Comparison of ENCODE assay signal across 19 mouse cellular contexts in genomic region chr4:48660619-48661575, GRCm38 (mm10). TPM values are rescaled to one million over a fixed set of nuclear protein-coding genes. Genes with fewer than 3 reads are reported as not detected.
A peak's percentile ranks its signal among the peaks of the same experiment; 100 is the strongest.
DNase-seq lines count a peak whose midpoint lies in the region; ATAC-seq and TF ChIP-seq lines count a peak whose summit lies in the region.
"Had no signal": no experiment of that assay in that cellular context is flagged by ENCODE, and none has a peak within 500 bp of the region (broad histone marks: within the 10 kb centered on the region; RNA-seq: fewer than 3 reads in every experiment).

No protein-coding gene starts in this region.

- H3K4me3 ChIP-seq in forebrain, embryonic 12.5 days (replicated peaks) = no peak overlapping the region
- no peak overlapping the region for H3K4me3 ChIP-seq in forebrain, embryonic 13.5 days
- no peak overlapping the region for H3K4me3 ChIP-seq in hindbrain, embryonic 16.5 days (ENCODE audit: low read length)
- H3K4me3 ChIP-seq in hindbrain, embryonic 13.5 days = no peak overlapping the region
- no peak overlapping the region for H3K4me3 ChIP-seq in cortical plate, adult 2 months (ENCODE audit: insufficient read depth, low read length)
- H3K4me3 ChIP-seq: heart, embryonic 13.5 days; hindbrain, embryonic 15.5 days; liver, embryonic 13.5 days had no signal

- 0 out of 2 replicates have a peak, but pooled peaks have one; percentile 30 for ATAC-seq in forebrain, embryonic 12.5 days (ENCODE audit: low FRiP score)
- ATAC-seq in forebrain, embryonic 13.5 days = no peak
- ATAC-seq in hindbrain, embryonic 16.5 days = peak; percentile 60; the same call in 1 of the 2 replicates
- no peak for ATAC-seq in hindbrain, embryonic 13.5 days (ENCODE audit: low FRiP score)
- ATAC-seq in activated CD4-positive, CD25-positive, alpha-beta regulatory T cell, adult 4 months = no peak

- DNase-seq in 3T3-L1 (ENCODE audit: low read depth, low spot score) = peak; percentile 10
- DNase-seq in spleen, postnatal 4 days (ENCODE audit: low spot score in 2 of 2) = no peak
- DNase-seq: adrenal gland, adult 8-10 months; cerebellum, adult 9-11 months; gastrocnemius, postnatal 36 days; kidney, adult 18-20 months; liver, embryonic 13.5 days; lung, postnatal 14 days; right cerebral cortex, adult 18-20 months; thymus, postnatal 14 days had no signal

- H3K27me3 ChIP-seq in forebrain, embryonic 12.5 days = no peaks in the 10 kb centered on the region
- no peaks in the 10 kb centered on the region for H3K27me3 ChIP-seq in forebrain, embryonic 13.5 days
- H3K27me3 ChIP-seq in hindbrain, embryonic 16.5 days (replicated peaks; ENCODE audit: control insufficient read depth, insufficient read depth, low read length) = no peaks in the 10 kb centered on the region
- H3K27me3 ChIP-seq in hindbrain, embryonic 13.5 days = no peaks in the 10 kb centered on the region
- H3K27me3 ChIP-seq: heart, embryonic 13.5 days; hindbrain, embryonic 15.5 days; liver, embryonic 13.5 days had no signal

- peaks cover 74% of the 10 kb centered on the region for H3K36me3 ChIP-seq in forebrain, embryonic 12.5 days (replicated peaks)
- H3K36me3 ChIP-seq in forebrain, embryonic 13.5 days (ENCODE audit: poor library complexity, severe bottlenecking) = peaks cover 83% of the 10 kb centered on the region
- peaks cover 15% of the 10 kb centered on the region for H3K36me3 ChIP-seq in hindbrain, embryonic 16.5 days (ENCODE audit: control insufficient read depth, insufficient read depth, low read length)
- H3K36me3 ChIP-seq in hindbrain, embryonic 13.5 days = peaks cover 77% of the 10 kb centered on the region
- H3K36me3 ChIP-seq: liver, embryonic 13.5 days had no signal

- H3K4me1 ChIP-seq in forebrain, embryonic 12.5 days = no peaks in the 10 kb centered on the region
- H3K4me1 ChIP-seq in forebrain, embryonic 13.5 days = no peaks in the 10 kb centered on the region
- H3K4me1 ChIP-seq in hindbrain, embryonic 16.5 days (ENCODE audit: control insufficient read depth, insufficient read depth, low read depth, low read length) = no peaks in the 10 kb centered on the region
- no peaks in the 10 kb centered on the region for H3K4me1 ChIP-seq in hindbrain, embryonic 13.5 days (replicated peaks)
- H3K4me1 ChIP-seq in cortical plate, adult 2 months (ENCODE audit: control insufficient read depth, insufficient read depth, low read length) = peaks cover 4% of the 10 kb centered on the region; the same call in 1 of the 2 replicates
- H3K4me1 ChIP-seq: hindbrain, embryonic 15.5 days; liver, embryonic 13.5 days had no signal

- no peak for TF ChIP-seq CTCF in cortical plate, adult 2 months (IDR thresholded peaks at IDR 0.05; ENCODE audit: extremely low read depth, insufficient read depth, low read length)

- TF ChIP-seq POLR2A in cortical plate, adult 2 months (IDR thresholded peaks at IDR 0.05; ENCODE audit: extremely low read depth, insufficient read depth, low read length) = no peak

- 0 out of 2 replicates have a peak overlapping the region, but pooled peaks have one; percentile 15 for H3K27ac ChIP-seq in forebrain, embryonic 12.5 days
- no peak overlapping the region for H3K27ac ChIP-seq in forebrain, embryonic 13.5 days
- no peak overlapping the region; the same call in 1 of the 2 replicates for H3K27ac ChIP-seq in hindbrain, embryonic 16.5 days (ENCODE audit: low read depth, low read length)
- no peak overlapping the region for H3K27ac ChIP-seq in hindbrain, embryonic 13.5 days
- peak overlapping the region; percentile 70; the same call in 1 of the 2 replicates for H3K27ac ChIP-seq in cortical plate, adult 2 months (ENCODE audit: insufficient read depth, low read length)
- H3K27ac ChIP-seq: heart, embryonic 13.5 days; hindbrain, embryonic 15.5 days; liver, embryonic 13.5 days; stomach, postnatal 0 days had no signal

- WGBS in forebrain, embryonic 12.5 days = 90% methylated on average over 7 of the region's 7 CpGs
- 81% methylated on average over 7 of the region's 7 CpGs for WGBS in forebrain, embryonic 13.5 days
- WGBS in hindbrain, embryonic 16.5 days = 83% methylated on average over 7 of the region's 7 CpGs
- 93% methylated on average over 7 of the region's 7 CpGs for WGBS in hindbrain, embryonic 13.5 days

- no peaks in the 10 kb centered on the region for H3K9me3 ChIP-seq in forebrain, embryonic 12.5 days
- no peaks in the 10 kb centered on the region for H3K9me3 ChIP-seq in forebrain, embryonic 13.5 days (replicated peaks)
- H3K9me3 ChIP-seq in hindbrain, embryonic 16.5 days (ENCODE audit: control insufficient read depth, low read length) = no peaks in the 10 kb centered on the region
- H3K9me3 ChIP-seq in hindbrain, embryonic 13.5 days = no peaks in the 10 kb centered on the region
- H3K9me3 ChIP-seq: heart, embryonic 13.5 days; hindbrain, embryonic 15.5 days; liver, embryonic 13.5 days had no signal

- no peak overlapping the region for H3K9ac ChIP-seq in forebrain, embryonic 12.5 days
- no peak overlapping the region for H3K9ac ChIP-seq in forebrain, embryonic 13.5 days
- H3K9ac ChIP-seq in hindbrain, embryonic 16.5 days (ENCODE audit: low read depth, low read length) = no peak overlapping the region
- H3K9ac ChIP-seq in hindbrain, embryonic 13.5 days = no peak overlapping the region
- H3K9ac ChIP-seq: heart, embryonic 13.5 days; hindbrain, embryonic 15.5 days; liver, embryonic 13.5 days had no signal

- H3K4me2 ChIP-seq in forebrain, embryonic 12.5 days = no peak overlapping the region
- no peak overlapping the region for H3K4me2 ChIP-seq in forebrain, embryonic 13.5 days
- no peak overlapping the region for H3K4me2 ChIP-seq in hindbrain, embryonic 16.5 days (ENCODE audit: low read length)
- H3K4me2 ChIP-seq in hindbrain, embryonic 13.5 days = no peak overlapping the region
- H3K4me2 ChIP-seq: heart, embryonic 13.5 days; hindbrain, embryonic 15.5 days; liver, embryonic 13.5 days had no signal

RNA-seq across cellular contexts. Expression of gene Cavin4, which starts 2.4 kb away (rescaled TPM):
- polyA plus RNA-seq in forebrain, embryonic 12.5 days (2016; fragmentation: Nextera tagmentation; extraction: Ambion mirVana) = 1.9 and 2.1 TPM in 2 replicates
- 1.5 and 1.8 TPM in 2 replicates for polyA plus RNA-seq in forebrain, embryonic 13.5 days (2015; fragmentation: Nextera tagmentation; extraction: Ambion mirVana)
- polyA plus RNA-seq in hindbrain, embryonic 16.5 days (2015; fragmentation: Nextera tagmentation; extraction: Ambion mirVana) = 0.88 and 1.9 TPM in 2 replicates
- 1.9 and 2.2 TPM in 2 replicates for polyA plus RNA-seq in hindbrain, embryonic 13.5 days (2015; fragmentation: Nextera tagmentation; extraction: Ambion mirVana)
- polyA plus RNA-seq in cortical plate, adult 2 months (2012; rRNA removed) = 0.83 and 0.90 TPM in 2 replicates
- polyA plus RNA-seq in activated CD4-positive, CD25-positive, alpha-beta regulatory T cell, adult 4 months (2017; shearing (Covaris generic)) = not detected

Comparison
In these comparisons a context has a peak if more than half of its experiments do, and no peak if none do; other contexts are left out.
1. ATAC-seq: peak in forebrain, embryonic 12.5 days (single experiment) and hindbrain, embryonic 16.5 days (single experiment); none in forebrain, embryonic 13.5 days (single experiment), hindbrain, embryonic 13.5 days (single experiment) and activated CD4-positive, CD25-positive, alpha-beta regulatory T cell, adult 4 months (single experiment).
2. H3K27ac ChIP-seq: peak in forebrain, embryonic 12.5 days (single experiment) and cortical plate, adult 2 months (single experiment); none in forebrain, embryonic 13.5 days (single experiment), hindbrain, embryonic 16.5 days (single experiment) and hindbrain, embryonic 13.5 days (single experiment).